Mouse (Mus musculus) hindbrain, embryonic 10.5 days (tissue): ENCODE measurements at regions not wholly inside any gene's neighbourhood (a gene's known extent, or its start where the extent isn't known, plus 50 kb on each side); places are given as distances from the start of the nearest gene placed in this dataset.

Experiments
- DNase-seq: peaks from one replicate; pipeline ENCODE4 v3.0.0-alpha.2; 2017; ENCODE audit warnings: low spot score
- H3K27ac ChIP-seq: fragments of 300-500 bp; sonication (generic); 2 replicates; pipeline ENCODE4 v1.5.1; 2016; ENCODE audit warnings: mild to moderate bottlenecking, moderate library complexity
- H3K27me3 ChIP-seq: fragments of 300-500 bp; sonication (generic); 2 replicates; pipeline ENCODE4 v1.6.1; 2016; ENCODE audit warnings: mild to moderate bottlenecking; ENCODE audit not compliant: poor library complexity, insufficient read depth, severe bottlenecking
- H3K36me3 ChIP-seq: fragments of 300-500 bp; sonication (generic); 2 replicates; pipeline ENCODE4 v1.6.1; 2016; ENCODE audit warnings: mild to moderate bottlenecking, moderate library complexity
- H3K4me1 ChIP-seq: fragments of 300-500 bp; sonication (generic); replicated peaks from 2 replicates; pipeline ENCODE4 v1.6.1; 2016; ENCODE audit warnings: mild to moderate bottlenecking
- H3K4me3 ChIP-seq: fragments of 300-500 bp; sonication (generic); 2 replicates; pipeline ENCODE4 v1.5.1; 2016; ENCODE audit warnings: mild to moderate bottlenecking, moderate library complexity
- H3K9me3 ChIP-seq: fragments of 300-500 bp; sonication (generic); 2 replicates; pipeline ENCODE4 v1.6.1; 2016; ENCODE audit warnings: mild to moderate bottlenecking, moderate library complexity
- WGBS: fragments of 180-500 bp; shearing (Covaris S2); methylation state at CpG from one replicate; pipeline ENCODE4 v1.1.7; 2016; 5-methylcytosine and 5-hydroxymethylcytosine counted together

GRCm38 (mm10) chr7:76164735-76165630 lies 64.7 kb upstream of the Agbl1 start:
- no peak overlapping the region for H3K4me3 ChIP-seq
- H3K27me3 ChIP-seq, result no peaks in the 10 kb centered on the region
- H3K4me1 ChIP-seq, result no peaks in the 10 kb centered on the region
- no peak overlapping the region for H3K27ac ChIP-seq
- DNase-seq, result no peak
- 91% methylated on average over 5 of the region's 5 CpGs for WGBS
- no peaks in the 10 kb centered on the region for H3K9me3 ChIP-seq
- no peaks in the 10 kb centered on the region for H3K36me3 ChIP-seq

- 87% methylated on average over 2 of the region's 2 CpGs for WGBS
- no peaks in the 10 kb centered on the region for H3K4me1 ChIP-seq
- H3K27ac ChIP-seq, result no peak overlapping the region
- no peak for DNase-seq
- no peak overlapping the region for H3K4me3 ChIP-seq
- no peaks in the 10 kb centered on the region for H3K9me3 ChIP-seq
- H3K27me3 ChIP-seq, result no peaks in the 10 kb centered on the region
- H3K36me3 ChIP-seq, result no peaks in the 10 kb centered on the region
These were observed 59.2 kb upstream of the Agbl1 start for GRCm38 (mm10) chr7:76170481-76170880.

GRCm38 (mm10) chr7:76176235-76176634 lies 53.5 kb upstream of the Agbl1 start:
- no peaks in the 10 kb centered on the region for H3K36me3 ChIP-seq
- no peak overlapping the region for H3K27ac ChIP-seq
- WGBS, result 81% methylated on average over 5 of the region's 5 CpGs
- DNase-seq, result no peak
- no peaks in the 10 kb centered on the region for H3K27me3 ChIP-seq
- H3K9me3 ChIP-seq, result no peaks in the 10 kb centered on the region
- H3K4me1 ChIP-seq, result no peaks in the 10 kb centered on the region
- no peak overlapping the region for H3K4me3 ChIP-seq

GRCm38 (mm10) chr7:76177420-76177819 lies 52.3 kb upstream of the Agbl1 start:
- Histone ChIP-seq H3K9me3 (no peaks in the 10 kb centered on the region), H3K4me1 (no peaks in the 10 kb centered on the region), H3K4me3 (no peak overlapping the region), H3K27me3 (no peaks in the 10 kb centered on the region), H3K36me3 (no peaks in the 10 kb centered on the region), H3K27ac (no peak overlapping the region)
- 78% methylated on average over 2 of the region's 2 CpGs for WGBS
- no peak for DNase-seq
